Mouse (Mus musculus) gastrocnemius, adult 8-10 months (tissue): ENCODE data around the gene Tfb2m. TPM values are rescaled to one million over a fixed set of nuclear protein-coding genes. Genes with fewer than 3 reads are reported as not detected.
A peak's percentile ranks its signal among the peaks of the same experiment; 100 is the strongest.

Experiments
- DNase-seq, 2 experiments: peaks; one replicate each; pipeline ENCODE4 v3.0.0; 2022; ENCODE audit warnings: low spot score in 2 of 2
- total RNA-seq, 4 experiments: library from RNA; stranded (reverse); gene quantifications; 2 replicates each; pipeline ENCODE4 v1.2.4; 2022

Tfb2m gene
- 10 to 100 TPM; 43.9 to 55.9 (median 46.5) TPM for total RNA-seq

DNA sequence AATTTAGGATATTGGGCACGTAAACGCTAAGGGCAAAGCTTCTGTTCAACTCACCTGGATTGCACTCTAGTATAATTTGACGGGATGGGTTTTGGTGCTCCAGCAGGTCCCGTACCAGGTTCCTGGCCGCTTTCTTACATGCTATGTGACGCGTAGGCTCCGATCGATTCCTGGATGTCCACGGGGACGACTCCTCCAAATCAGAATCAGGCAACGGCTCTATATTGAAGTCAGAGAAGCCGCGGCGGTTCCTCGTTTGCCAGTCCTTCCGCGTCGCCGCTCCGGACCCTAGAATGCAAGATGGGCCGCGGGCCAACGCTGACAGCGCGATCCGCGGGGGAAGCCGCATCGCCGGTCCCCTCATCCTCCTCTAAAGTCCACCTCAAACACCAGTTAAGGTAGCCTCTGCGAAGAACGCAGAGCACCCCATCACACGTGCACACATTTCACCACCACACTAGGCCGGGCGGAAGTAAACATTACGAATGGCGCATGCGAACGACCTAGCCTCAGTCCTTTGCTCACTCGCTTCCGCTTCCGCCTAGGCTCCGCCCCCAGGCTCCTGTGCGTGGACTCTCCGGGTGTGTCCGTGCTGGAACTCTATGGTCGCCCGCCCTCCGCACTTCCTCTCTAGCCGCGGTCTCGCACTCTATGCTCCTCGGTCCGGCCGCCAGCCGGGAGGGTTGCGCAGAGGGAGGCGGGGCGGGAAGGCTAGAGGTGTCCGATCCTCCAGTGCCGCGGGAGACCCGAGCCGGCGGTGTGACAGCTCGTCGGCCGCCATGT, at the start of gene Tfb2m, which contains the start of gene Cnst:
Gene Tfb2m, minus strand, starts transcription at position 500 of the 783 bp plus-strand sequence.
Gene Cnst, plus strand, starts transcription at position 603 of the 783 bp plus-strand sequence.
- peak; percentile 98 for DNase-seq

DNA sequence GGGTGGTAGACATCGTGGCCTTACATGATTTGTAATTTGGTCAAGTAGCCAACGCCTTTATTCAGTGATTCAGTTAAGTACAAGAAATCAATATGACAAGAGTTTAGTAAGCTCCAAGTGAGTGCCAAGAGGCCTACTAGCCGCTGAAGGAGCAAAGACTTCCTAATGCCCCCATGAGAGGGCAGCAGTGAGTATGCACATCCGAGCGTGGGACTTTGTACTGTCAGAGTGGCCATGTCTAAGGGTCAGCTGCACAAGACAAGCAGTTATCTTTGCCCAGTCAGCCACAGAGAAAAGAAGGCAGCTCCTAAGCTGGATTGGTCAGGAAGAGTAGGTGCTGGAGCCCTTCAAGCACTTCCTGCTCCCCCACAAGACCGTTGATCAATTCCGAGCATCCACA, 46.9 kb upstream of the Tfb2m start:
- no peak for DNase-seq

DNA sequence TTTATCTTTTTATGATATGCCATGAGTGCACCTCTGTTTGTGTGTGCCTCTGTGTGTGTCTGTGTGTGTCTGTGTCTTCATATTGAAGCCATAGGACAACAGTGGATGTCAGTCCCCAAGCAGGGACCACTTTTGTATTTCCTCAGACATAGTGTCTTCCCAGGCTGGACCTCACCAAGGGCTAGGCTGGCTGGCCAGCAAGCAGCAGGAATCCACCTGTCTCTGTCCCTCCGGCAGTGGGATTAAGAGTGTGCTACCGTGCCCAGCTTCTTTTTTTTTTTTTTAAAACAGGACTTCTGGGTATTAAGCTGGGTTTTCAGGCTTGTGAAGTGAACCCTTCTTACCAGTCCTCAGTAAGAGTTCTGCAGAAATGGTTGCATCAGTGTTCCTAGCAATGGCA, 46.1 kb upstream of the Tfb2m start:
- no peak for DNase-seq

DNA sequence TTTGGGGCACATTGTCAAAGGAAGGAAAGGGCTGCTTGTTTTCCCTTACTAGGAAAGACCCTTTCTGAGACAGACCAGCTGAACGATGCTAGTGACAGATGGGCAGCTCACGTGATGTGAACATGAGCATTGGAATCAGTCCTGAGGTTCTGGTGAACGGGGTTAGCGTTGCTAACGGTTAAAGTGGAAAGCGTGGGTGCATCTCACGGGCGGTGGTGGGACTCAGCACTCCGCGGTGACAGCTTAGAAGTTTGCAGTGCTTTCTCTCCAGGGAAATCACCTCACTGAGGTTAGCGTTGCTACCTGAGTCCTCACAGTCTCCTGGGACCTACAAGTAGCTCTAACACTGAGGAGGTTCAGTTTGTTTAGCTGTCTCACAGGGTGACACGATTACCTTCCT, 45.6 kb upstream of the Tfb2m start:
- DNase-seq: no peak

DNA sequence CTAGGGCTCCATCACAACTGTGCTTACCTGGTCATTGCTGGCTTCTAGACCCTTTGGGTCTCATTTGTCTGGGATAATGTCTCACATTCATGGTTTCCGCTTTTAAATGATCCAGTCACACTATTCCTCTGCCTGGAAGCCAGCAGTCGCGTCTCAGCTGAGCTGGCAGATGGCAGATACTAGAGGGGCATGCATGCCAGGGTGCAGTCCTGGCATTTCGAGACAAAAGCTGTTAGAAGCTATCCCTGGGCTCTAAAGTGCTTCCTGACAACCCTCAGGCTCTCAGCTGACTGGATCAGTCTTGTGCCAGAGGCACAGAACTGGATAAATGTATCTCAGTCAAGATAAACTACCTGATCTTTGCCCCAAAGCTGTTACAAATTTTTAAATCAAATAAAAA, 42.2 kb upstream of the Tfb2m start:
- peak in 1 of 2 experiments; percentile 30 for DNase-seq

DNA sequence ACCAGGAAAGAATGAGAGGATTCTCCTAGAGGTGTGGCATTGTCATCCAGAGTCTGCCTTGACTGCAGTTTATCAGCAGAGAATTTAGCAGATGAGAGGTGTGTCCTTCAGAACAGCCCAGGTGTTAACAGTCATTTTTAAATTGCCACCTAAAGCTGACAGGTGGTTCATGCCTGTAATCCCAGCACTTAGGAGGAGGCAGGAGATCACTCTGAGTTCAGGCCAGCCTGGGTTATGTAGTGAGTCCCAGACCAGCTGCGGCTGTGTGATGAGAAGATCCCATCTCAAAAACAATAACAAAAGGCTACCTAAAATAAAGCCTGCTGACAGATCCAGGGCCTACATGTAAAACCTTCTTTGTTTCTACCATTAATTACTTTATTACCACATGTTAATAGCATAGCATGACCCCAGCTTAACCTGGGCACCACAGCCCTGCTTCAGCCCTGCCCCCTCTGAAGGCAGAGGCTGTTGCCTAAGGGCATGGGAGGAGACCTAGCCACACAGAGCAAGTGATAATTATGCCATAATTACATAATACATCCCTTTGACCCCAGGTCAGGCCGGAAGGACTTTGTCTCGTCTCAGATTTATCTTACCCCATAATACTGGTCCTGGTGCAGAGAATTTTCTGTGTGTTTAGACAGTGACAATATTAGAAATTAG, 40.5 kb upstream of the Tfb2m start:
- DNase-seq: no peak

DNA sequence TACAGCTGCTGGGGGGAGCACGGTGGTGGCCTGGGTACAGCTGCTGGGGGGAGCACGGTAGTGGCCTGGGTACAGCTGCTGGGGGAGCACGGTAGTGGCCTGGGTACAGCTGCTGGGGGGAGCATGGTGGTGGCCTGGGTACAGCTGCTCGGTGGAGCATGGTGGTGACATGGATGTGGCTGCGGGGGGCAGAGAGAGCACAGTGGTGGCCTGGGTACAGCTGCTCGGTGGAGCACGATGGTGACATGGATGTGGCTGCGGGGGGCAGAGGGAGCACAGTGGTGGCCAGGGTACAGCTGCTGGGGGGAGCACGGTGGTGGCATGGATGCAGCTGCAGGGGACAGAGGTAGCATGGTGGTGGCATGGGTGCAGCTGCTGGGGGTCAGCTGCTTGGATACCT, 39.6 kb upstream of the Tfb2m start:
- DNase-seq: no peak

DNA sequence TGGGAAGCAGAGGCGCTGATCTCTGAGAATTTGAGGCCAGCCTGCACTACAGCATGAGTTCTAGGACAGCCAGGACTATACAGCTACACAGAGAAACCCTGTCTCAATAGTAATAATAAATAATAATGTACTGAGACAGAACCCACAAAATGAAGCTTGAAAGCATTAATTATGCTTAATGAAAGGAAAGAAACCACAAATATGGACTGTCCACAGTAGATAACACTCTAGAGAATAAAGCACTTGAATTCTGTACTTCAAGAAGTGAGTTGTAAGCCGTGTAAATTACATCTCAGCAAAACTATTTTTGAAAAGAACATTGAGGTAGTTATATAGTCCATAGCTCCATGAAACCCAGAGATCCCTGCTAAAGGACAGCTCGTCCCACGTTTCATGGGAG, 38.2 kb upstream of the Tfb2m start:
- DNase-seq: no peak

DNA sequence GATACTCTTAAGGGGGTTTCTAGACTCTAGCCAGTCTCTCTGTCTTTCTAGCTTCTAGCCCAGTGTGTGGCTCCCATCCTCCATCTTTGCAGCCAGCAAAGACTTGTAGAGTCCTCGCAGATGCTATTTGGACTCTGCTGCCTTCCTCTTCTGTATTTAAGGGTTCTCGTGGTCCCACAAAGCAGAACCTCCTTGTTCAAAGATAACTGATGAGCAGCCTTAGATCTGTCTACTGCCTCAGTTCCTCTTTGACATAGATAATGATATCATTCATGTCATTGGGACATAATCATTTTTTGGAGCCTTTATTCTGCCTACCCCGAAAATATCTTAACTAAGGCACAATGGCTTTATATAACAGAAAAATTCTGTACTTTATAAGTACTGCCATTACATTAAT, 37.0 kb upstream of the Tfb2m start:
- DNase-seq: no peak

DNA sequence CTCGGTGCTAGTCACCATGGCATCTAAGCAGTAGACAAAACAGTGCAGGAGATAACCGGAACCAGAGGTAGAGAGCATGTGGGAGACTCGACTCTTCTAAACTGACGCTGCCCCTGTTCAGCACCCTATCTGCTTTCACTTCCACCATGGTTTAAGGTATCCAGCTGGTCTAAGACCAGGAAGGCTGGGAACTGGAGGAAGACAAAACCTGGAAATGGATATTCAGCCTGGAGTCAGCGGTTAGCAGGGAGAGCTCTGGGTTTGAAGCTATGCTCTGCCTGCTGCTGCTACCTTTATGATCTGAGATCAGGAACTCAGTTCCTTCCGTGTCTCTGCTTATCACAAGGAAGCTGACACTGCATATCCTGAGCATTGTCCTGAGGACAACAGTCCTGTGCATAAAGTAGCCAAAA, 36.0 kb upstream of the Tfb2m start:
- peak; percentile 27 to 37 for DNase-seq

DNA sequence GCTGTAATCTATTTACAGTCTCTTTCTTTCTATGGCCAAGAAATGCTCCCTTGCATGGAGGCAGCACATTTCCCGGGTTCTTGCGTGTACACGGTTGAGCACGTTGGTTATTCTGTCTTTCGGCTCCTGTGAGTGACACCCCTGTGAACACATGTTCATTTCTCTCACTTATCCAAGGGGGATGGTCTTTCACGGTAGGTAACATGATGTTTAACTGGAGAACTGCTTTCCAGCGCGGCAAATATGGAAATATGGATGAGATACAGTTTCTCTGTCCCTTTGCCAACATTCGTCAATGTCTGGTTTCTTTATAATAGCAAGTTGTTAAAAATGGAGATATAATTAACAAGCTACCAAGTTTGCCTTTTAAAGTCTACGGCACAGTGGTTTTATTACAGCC, 35.4 kb upstream of the Tfb2m start:
- DNase-seq: no peak

DNA sequence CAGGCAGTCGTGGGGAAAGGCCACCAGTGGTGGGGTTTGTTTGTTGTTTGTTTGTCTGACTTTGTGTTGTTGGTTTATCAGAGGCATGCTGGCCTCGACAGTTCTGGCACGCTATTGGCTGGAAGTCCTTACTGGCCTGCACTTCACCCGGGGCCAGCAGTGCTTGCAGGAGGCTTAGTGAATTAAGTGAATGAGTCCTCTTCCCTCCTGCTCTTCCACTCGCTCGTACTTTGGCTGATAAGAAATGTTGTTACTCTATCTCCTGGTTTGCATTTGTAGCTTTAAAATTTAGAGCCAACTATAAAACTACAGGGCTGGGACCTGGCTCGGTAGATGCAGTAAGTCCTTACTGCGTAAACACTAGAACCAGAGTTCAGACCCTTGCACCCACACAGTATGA, 34.1 kb upstream of the Tfb2m start:
- DNase-seq: no peak

DNA sequence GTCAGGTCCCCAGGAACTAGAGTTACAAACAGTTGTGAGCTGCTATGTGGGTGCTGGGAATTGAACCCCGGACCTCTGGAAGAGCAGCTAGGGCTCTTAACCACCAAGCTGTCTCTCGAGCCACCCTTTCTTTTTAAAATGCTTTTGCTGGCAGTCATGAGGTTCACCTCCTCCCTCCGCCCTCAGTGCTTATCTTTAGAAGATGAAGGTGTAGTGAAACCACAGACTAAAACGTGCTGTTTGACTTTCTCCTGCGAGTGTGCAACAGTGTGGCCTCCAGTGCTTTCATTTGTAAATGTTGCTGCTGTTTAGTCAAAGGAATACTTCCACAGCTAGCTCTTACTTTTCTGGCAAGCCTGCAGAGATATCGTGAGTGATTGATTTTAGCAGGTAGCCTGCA, 32.6 kb upstream of the Tfb2m start:
- no peak for DNase-seq

DNA sequence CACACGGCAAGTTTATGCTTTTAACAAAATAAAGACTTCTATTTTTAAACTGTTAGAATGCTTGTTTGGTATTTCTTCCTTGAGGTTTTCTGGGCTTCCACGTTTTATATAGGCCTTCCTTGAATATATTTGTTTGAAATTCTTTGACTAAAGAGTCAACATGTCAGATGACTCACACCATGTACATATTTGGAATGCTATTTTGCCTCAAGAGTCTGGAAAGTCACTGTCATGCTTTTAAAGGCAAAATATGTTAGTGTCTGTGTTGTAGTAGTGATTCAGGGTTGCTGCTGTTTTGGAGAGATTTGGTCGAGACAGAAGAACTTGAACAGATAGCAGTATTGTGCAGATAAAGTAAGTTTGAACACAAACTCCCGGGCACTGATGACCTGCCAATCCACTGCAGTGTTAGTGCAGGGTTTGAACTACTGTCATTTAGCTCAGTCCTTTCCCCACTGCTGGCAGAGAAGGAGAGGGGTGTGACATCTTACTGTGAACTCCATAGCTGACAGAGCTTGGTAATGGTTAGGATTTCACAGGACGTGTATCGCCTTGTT, 27.7 kb upstream of the Tfb2m start:
- no peak for DNase-seq

DNA sequence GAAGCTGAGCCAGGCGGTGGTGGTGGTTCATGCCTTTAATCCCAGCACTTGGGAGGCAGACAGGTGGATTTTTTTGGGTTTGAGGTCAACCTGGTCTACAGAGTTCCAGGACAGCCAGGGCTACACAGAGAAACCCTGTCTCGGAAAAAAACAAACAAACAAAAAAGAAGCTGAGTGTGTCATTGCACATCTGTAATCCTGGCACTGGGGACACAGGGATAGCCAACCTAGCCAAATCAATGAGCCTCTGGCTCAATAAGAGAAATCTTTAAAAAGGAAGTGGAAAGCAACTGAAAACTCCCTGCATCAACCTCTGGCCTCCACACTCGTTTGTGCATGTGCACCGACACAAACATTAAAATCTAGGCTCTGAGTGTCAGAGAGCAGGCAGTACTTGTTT, 25.6 kb upstream of the Tfb2m start:
- no peak for DNase-seq

DNA sequence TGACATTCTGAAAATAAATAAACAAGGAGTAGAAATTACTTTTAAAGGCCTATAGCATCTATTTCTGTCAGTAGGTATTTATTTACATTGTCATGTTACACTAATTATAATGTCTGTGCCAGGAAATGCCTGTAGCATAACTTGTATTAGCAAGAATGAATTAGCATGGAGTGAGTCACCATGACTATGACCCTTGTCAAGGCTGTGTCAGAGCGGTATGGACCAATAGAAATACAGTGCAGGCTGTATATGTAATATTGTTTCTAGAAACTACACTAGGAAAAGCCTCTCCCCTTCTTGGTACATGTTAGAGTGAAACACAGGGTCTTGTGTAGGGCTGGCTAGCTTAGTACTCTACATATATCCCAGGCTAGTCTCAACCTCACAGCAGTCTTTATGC, 24.4 kb upstream of the Tfb2m start:
- DNase-seq: no peak

DNA sequence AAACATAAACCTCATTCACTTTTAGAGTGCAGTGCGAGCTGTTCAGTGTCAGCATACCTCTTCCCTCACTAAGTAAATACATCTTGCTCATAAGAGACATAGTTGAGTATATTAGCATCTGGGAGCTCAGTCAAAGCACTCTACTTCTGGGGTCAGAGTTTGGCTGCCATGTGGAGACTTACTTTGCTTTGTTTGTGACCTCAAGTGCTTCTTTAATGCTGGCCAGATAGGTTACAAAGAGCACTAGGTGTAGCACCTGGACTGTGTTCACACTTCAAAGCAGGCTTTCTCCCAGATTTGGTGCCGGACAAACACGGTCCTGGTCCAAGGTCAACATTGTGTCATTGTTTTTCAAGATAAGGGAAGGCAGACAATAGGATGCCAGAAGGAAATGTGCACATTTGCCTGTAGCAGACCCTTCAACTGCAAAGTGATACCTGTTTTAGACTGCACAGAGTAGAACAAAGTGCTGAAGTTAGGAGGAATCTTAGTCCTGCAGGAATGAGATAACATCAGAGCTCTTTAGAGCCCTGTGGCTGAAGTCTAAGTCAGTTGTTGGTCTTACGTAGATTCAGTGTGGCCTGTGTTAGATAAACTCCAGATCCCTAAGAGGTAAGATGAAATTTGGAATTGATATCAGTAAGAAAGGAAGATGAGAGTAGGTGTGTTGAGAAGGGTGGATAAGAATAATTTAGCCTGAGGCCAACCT, 22.8 kb upstream of the Tfb2m start:
- no peak for DNase-seq

DNA sequence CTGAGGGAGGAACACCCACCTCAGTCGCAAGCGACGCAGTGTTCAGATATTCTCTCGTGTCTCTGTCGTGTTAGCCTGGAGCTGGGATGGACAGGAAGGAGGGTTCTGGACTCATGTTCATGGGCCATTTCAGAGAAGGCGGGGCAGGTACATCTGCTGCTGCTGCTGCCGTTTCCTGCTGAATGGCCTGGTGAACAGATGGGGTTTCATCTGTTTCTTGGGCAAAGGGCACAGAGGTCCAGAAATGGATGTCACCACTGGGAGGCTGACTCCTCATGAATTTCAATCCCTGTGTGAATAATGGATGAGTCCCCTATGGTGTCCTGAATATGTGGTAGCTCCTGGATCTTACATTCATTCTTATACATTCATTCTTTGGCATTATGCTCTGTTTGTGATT, 21.5 kb upstream of the Tfb2m start:
- DNase-seq: no peak

DNA sequence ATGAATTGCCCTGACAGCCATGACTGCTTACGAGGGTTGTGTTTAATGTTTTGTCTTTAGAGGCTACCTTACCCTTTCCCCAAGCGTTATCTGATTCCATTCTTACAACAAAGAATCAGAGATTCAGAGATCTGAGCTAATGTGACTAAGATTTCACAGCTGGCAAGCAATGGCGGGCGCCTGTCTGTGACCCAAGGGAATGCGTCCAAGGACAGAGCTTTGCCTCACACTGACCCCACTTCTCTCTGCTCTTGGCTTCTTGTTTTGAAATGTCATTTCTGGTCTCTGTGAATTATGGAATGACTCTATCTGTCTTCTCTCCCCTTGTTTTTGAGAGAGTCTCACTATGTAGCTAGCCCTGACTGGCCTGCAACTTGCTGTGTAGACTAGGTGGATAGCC, 17.9 kb upstream of the Tfb2m start:
- no peak for DNase-seq

DNA sequence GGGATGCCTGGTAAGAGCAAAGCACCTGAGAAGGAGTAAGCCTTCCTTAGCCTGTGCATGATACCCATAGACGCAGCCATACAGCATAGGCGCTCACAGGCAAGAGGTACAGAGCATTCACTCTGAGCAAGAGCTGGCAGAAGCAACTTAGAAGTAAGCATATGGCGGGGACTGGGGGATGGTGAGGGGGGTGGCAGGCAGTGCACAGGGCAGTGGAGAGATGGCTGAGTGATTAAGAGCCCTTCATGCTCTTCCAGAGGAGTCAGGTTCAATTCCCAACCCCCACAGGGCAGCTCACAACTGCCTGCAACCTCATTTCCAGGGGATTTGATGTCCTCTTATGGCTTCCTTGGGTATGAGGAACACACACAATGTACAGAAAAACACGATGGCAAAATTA, 17.1 kb upstream of the Tfb2m start:
- no peak for DNase-seq

DNA sequence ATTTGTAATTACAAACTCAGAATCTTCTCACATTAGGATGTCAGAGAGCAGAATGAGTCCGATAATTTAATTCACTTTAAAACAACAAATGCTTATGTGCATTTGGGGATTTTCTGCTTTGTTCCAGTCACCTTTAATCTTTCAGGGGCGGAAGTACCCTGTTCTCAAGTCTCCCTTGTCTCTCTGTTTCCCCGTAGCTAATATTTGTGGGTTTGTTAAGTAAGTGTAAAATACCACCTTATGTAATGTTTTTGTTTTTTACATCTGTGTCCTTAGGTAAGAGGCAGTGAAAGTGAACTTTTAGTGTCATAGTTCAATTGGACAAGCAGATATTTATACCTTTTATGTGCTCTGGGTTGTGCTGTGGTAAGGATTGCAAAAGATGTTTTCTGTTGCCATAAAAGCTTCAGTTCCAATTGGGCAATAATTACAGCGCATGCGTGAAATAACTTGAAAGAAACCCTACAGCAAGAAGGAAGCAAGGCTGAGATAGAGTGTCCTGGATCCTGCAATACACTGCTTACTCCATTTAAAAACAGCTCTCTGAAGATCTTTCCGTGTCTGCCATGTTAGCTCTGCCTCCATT, 14.9 kb upstream of the Tfb2m start:
- DNase-seq: no peak
